Mouse (Mus musculus): ENCODE results near the gene Fkbp15. TPM values are rescaled to one million over a fixed set of nuclear protein-coding genes. Genes with fewer than 3 reads are reported as not detected.
"Not testable (repeated sequence)": the region's sequence is repeated elsewhere in the genome, so short reads cannot be mapped to it uniquely, and the experiment has no call there.

Gene Fkbp15
- total RNA-seq, 2 experiments from 2014 or later, result 42.8 to 43.6 TPM

- peak; percentile 70 to 82 for DNase-seq (ENCODE audit: low spot score in 2 of 2)
Measured at GRCm38 (mm10) chr4:62286257-62286991, 73.9 kb downstream of the Fkbp15 start.

- DNase-seq (ENCODE audit: low spot score in 2 of 2), result no peak
Measured at GRCm38 (mm10) chr4:62285576-62285975, 74.8 kb downstream of the Fkbp15 start.

DNA sequence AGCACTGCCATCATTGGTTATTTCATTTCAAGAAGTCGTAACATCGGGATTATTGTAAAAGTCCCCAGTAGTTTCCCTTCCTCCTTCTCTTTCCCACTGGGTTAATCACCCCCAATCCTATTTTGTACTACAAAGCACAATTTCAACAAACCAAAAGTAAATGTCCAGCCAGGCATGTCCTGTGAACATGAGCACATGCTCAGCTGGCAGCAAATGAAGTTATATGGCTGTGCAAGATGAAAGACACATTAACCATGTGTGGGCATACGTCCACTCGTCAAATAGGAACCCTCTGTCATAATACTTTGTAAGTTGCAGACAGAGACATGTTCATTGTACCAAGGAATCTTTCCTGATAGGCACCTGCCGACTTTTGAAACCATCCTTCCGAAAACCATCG lies 77.4 kb downstream of the Fkbp15 start:
- no peak for DNase-seq (ENCODE audit: low spot score in 2 of 2)

DNA sequence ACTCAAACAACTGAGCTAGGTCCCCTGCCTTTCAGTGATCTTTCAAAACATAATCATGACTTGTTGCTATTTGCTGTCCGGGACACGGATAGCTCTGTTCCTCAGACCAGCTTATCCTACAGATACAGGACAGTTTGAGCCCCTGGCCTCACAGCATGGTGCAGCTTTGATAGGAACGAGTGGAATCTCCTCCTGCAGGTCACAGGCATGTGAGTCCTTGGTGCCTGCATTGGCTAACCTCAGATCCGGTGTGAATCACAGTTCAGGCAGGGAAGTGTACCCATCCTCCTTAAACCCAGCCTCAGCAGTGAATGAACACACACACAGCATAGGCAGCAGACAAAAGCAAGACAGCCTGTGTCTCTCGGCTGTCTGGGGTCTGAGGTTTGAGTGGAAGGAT lies 79.0 kb downstream of the Fkbp15 start:
- no peak for DNase-seq (ENCODE audit: low spot score in 2 of 2)

- DNase-seq (ENCODE audit: low spot score in 2 of 2), result no peak
Measured at GRCm38 (mm10) chr4:62278081-62278480, 82.3 kb downstream of the Fkbp15 start.

DNA sequence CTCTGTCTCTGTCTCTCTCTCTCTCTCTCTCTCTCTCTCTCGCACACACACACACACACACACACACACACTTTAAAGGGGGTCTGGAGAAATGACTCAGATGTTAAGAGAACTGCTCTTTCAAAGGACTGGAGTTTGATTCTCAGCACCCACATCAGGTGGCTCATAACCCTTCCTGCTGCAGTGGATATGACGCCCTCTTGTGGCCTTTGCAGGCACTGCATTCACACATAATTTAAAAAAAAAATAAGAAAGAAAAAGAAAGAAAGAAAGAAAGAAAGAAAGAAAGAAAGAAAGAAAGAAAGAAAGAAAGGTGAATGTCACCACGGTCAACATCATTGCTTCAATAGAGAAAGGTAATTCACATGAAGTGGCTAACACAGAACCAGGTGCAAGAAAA lies 83.1 kb downstream of the Fkbp15 start:
- no peak for DNase-seq (ENCODE audit: low spot score in 2 of 2)

DNA sequence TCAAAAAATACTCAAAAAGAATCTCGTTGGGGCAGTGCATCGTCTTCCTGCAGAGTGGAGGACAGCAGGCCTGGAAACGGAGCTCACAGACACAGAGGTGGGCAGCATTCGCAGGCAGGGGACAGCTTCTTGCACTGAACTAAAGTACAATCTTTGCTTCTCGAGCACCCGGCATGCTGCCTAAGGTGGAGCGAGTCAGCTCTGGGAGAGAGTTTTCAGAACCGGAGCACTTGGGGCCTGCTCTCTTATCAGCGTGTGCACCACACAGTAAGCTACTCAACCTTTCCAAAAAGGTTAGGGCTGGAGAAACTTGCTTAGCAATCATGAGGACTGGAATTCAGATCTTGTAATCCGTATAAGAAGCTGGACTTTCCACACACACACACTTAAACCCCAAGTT lies 83.7 kb downstream of the Fkbp15 start:
- DNase-seq (ENCODE audit: low spot score in 2 of 2), result no peak

GRCm38 (mm10) chr4:62274841-62275536 lies 85.4 kb downstream of the Fkbp15 start:
- DNase-seq (ENCODE audit: low spot score in 2 of 2), result peak; percentile 35 to 36

GRCm38 (mm10) chr4:62273916-62274315 lies 86.4 kb downstream of the Fkbp15 start:
- DNase-seq (ENCODE audit: low spot score in 2 of 2), result no peak

GRCm38 (mm10) chr4:62272696-62273095 lies 87.7 kb downstream of the Fkbp15 start:
- no peak for DNase-seq (ENCODE audit: low spot score in 2 of 2)

DNA sequence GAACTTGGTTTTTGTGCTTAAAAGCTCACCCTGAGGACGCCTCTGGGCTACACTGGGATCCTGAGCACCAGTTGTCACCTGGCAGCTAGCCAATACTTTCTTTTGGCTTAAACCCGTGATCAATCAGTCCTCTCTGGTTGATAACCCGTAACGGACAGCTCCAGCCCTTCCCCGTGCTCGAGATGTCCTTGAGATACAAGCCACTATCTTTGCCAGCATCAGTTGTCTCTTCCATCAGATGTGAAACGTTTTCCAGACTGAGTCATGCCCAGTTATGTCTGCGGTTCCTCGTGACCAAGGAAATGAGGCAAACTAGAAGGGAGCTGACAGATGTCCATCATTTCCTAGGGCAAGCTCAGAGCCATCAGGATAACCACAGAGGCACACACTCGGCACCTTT lies 93.2 kb downstream of the Fkbp15 start:
- DNase-seq (ENCODE audit: low spot score in 2 of 2), result peak in 1 of 2 experiments; percentile 6

DNA sequence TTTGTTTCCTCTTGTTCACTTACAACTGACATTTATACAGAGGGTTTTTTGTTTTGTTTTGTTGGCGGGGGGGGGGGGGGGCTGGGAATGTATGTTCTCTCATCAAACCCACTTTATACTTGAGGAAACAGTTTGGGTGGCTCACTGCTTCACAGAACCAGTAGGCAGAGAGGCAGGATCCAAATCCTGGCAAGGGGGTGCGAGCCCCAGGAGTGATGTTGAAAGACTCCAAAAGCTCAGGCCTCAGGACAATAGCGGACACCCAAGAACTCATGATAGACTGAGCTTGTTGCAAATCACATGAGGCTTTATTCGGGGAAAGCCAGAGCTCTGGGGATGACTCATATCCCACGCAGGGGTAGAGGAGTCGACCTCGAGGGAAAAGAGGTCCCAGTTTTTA lies 94.3 kb downstream of the Fkbp15 start:
- DNase-seq (ENCODE audit: low spot score in 2 of 2), result not testable (repeated sequence)

- DNase-seq (ENCODE audit: low spot score in 2 of 2), result peak in 1 of 2 experiments; percentile 6
Measured at GRCm38 (mm10) chr4:62265154-62265836, 95.1 kb downstream of the Fkbp15 start.

DNA sequence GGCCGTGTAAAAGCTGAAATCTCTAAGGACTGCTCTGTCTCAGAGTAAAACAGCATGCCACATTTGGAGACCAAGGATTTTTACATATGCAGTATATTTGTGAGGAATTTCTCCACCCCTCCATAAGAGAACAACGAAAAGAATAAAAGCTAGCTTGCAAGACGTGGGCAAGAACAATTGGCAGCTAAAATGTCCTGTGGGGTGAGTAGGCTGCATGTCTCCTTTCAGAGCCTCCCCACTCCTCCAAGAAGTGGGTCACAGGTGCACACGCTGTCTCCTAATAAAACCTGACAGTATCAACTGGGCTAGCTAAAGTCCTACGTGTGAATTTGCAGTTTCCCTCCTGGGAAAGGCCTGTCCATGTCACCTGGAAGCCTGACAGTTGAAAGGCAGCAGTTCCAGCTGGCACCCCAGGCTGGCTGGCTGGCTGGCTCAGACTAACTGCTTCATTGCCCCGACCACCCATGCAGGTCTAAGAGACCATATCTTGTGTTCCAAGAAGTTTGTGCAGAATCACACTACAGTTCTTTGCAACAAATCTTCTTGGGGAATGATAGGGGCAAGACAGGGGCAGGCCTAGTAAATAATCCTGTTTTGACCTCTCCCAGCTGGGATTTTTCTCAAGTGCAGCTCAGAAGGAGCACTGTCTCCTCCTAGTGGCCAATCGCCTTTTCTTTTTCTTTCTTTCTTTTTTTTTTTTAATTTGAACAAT lies 97.1 kb downstream of the Fkbp15 start:
- DNase-seq (ENCODE audit: low spot score in 2 of 2), result peak; percentile 43 to 51

DNA sequence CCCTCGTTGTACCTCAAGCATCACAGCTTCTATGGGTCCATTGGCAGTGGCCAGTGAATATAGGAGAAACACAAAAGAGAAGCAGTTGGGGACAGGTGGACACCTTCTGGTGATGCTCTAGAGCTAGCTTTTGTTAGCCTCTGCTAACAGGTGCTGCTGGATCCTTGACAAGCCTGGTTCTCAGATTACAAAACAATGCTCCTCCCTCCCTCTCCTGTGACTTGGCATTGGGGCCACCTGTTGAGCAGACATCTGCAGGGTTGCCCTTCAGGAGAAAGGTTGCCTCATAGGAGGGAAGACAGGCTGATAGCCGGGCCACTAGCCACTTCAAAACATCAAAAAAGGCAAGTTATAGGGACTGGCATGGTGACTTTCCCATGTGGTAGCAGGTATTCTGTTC lies 98.1 kb downstream of the Fkbp15 start, which contains the start of gene Slc31a2:
Gene Slc31a2 (plus strand): TSS at position 287 of the 400 bp plus-strand sequence.
- DNase-seq (ENCODE audit: low spot score in 2 of 2), result peak in 1 of 2 experiments; percentile 7

- no peak for DNase-seq (ENCODE audit: low spot score in 2 of 2)
Measured at GRCm38 (mm10) chr4:62256931-62257330, 103.4 kb downstream of the Fkbp15 start.

DNA sequence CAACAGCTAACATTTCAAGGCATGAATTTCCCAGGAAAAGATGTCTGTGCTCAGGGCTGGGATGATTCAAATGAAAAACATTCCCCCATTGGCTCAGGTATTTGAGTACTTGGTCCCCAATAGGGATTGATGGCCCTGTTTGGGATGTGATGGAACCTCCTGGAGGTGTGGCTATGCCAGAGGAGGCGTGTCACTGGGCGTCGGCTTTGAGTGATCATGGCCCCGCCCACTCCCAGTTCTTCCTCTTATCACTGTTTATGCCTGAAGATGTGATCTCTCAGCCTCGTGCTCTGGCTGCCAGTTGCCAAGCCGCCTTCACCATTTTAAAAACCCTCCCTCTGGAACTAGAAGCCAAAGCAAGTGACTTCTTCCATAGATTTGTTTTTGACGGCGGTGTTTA lies 105.8 kb downstream of the Fkbp15 start:
- DNase-seq (ENCODE audit: low spot score in 2 of 2), result no peak

- DNase-seq (ENCODE audit: low spot score in 2 of 2), result peak in 1 of 2 experiments; percentile 6
Measured at GRCm38 (mm10) chr4:62251776-62252175, 108.6 kb downstream of the Fkbp15 start.

DNA sequence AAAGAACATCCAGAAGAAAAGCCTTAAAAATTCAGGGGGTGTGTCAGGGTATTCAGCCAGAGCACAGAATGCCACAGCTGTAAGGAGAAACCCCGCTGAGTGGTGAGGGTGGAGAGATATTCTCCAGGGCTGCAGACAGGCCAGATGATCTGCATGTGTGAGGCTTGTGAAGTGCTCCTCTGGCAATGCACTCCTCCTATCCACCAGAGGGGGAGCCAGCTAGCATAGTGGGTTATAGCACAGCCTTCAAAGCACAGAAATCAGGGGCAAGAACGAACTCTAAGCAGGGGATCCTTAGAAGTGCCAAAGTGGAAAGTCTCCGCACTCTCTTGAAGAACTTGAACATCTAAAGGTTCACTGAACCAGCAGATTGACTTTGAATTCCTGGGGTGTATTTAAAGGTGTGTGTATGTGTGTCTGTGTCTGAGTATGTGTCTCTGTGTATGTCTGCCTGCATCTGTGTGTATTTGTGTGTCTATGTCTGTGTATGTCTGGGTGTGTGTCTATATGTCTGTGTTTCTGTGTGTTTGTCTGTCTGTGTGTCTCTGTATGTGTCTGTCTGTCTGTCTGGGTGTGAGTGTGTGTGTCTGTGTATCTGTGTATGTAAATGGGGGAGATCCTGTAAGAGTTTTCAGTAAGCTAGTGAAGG lies 109.3 kb downstream of the Fkbp15 start:
- DNase-seq (ENCODE audit: low spot score in 2 of 2), result peak in 1 of 2 experiments; percentile 38

Data from layer of hippocampus, postnatal 10 days (tissue).